Mouse (Mus musculus): Measurements from ENCODE around the gene Hist1h2br. TPM values are rescaled to one million over a fixed set of nuclear protein-coding genes. Genes with fewer than 3 reads are reported as not detected.

Hist1h2br gene
- 2.6 and 36.8 TPM in 2 replicates for polyA plus RNA-seq (2012; rRNA removed; ENCODE audit: low replicate concordance)

GRCm38 (mm10) chr13:21833461-21833860 is at the start of gene Hist1h2br, which contains the start of gene Hist1h2ap:
Hist1h2br (plus strand) TSS chr13:21833743.
Hist1h2ap (minus strand) TSS chr13:21833507.

GRCm38 (mm10) chr13:21786899-21787629 is 46.5 kb upstream of the Hist1h2br start, which contains the start of the genes Hist1h2an and Hist1h2bp:
Hist1h2an (minus strand) TSS chr13:21787218.
Hist1h2bp (plus strand) TSS chr13:21787461.

GRCm38 (mm10) chr13:21810073-21810472 is 23.5 kb upstream of the Hist1h2br start, which contains the start of the genes Hist1h2bq and Hist1h2ao:
Hist1h2bq (minus strand) TSS chr13:21810197.
Hist1h2ao (plus strand) TSS chr13:21810465.

GRCm38 (mm10) chr13:21811539-21811938 is 22.0 kb upstream of the Hist1h2br start, which contains the start of gene Hist1h4m:
Hist1h4m (plus strand) TSS chr13:21811746.

GRCm38 (mm10) chr13:21831418-21832394 is 1.8 kb upstream of the Hist1h2br start, which contains the start of gene Hist1h4n:
Hist1h4n (minus strand) TSS chr13:21832196.

Other genes starting within 250 kb of the Hist1h2br start
- not detected in 2 replicates for gene Olfr1362, start 219.7 kb upstream of the Hist1h2br start, polyA plus RNA-seq (2012; rRNA removed; ENCODE audit: low replicate concordance)
- gene Olfr11, start 191.2 kb upstream of the Hist1h2br start, polyA plus RNA-seq (2012; rRNA removed; ENCODE audit: low replicate concordance), result 0.04 TPM in 1 of 2 replicates, not detected in the other
- gene Olfr1361, start 170.4 kb upstream of the Hist1h2br start, polyA plus RNA-seq (2012; rRNA removed; ENCODE audit: low replicate concordance), result not detected in 2 replicates
- gene Olfr1360, start 156.3 kb upstream of the Hist1h2br start, polyA plus RNA-seq (2012; rRNA removed; ENCODE audit: low replicate concordance), result not detected in 2 replicates
- not detected in 2 replicates for gene Olfr1359, start 135.6 kb upstream of the Hist1h2br start, polyA plus RNA-seq (2012; rRNA removed; ENCODE audit: low replicate concordance)
- gene Hist1h2bl, start 117.6 kb upstream of the Hist1h2br start, polyA plus RNA-seq (2012; rRNA removed; ENCODE audit: low replicate concordance), result 2.6 and 3.2 TPM in 2 replicates
- gene Hist1h2ai, start 117.3 kb upstream of the Hist1h2br start, polyA plus RNA-seq (2012; rRNA removed; ENCODE audit: low replicate concordance), result 1.7 and 10.5 TPM in 2 replicates
- gene Hist1h3h, start 116.1 kb upstream of the Hist1h2br start, polyA plus RNA-seq (2012; rRNA removed; ENCODE audit: low replicate concordance), result 2.7 and 33.5 TPM in 2 replicates
- gene Hist1h2bm, start 111.7 kb upstream of the Hist1h2br start, polyA plus RNA-seq (2012; rRNA removed; ENCODE audit: low replicate concordance), result 0.42 and 2.3 TPM in 2 replicates
- gene Hist1h4j, start 98.7 kb upstream of the Hist1h2br start, polyA plus RNA-seq (2012; rRNA removed; ENCODE audit: low replicate concordance), result 0.50 and 4.8 TPM in 2 replicates
- 2.1 and 39.6 TPM in 2 replicates for gene Hist1h4k, start 83.2 kb upstream of the Hist1h2br start, polyA plus RNA-seq (2012; rRNA removed; ENCODE audit: low replicate concordance)
- gene Hist1h2ak, start 79.9 kb upstream of the Hist1h2br start, polyA plus RNA-seq (2012; rRNA removed; ENCODE audit: low replicate concordance), result 9.2 TPM in 1 of 2 replicates, not detected in the other
- 5.6 and 6.6 TPM in 2 replicates for gene Hist1h2bn, start 79.6 kb upstream of the Hist1h2br start, polyA plus RNA-seq (2012; rRNA removed; ENCODE audit: low replicate concordance)
- gene Hist1h1b, start 53.1 kb upstream of the Hist1h2br start, polyA plus RNA-seq (2012; rRNA removed; ENCODE audit: low replicate concordance), result 0.23 and 1.3 TPM in 2 replicates
- 0.97 and 14.0 TPM in 2 replicates for gene Hist1h3i, start 50.4 kb upstream of the Hist1h2br start, polyA plus RNA-seq (2012; rRNA removed; ENCODE audit: low replicate concordance)
- gene Hist1h2an, start 46.5 kb upstream of the Hist1h2br start, polyA plus RNA-seq (2012; rRNA removed; ENCODE audit: low replicate concordance), result 1.2 and 8.9 TPM in 2 replicates
- 1.2 and 1.7 TPM in 2 replicates for gene Hist1h2bp, start 46.3 kb upstream of the Hist1h2br start, polyA plus RNA-seq (2012; rRNA removed; ENCODE audit: low replicate concordance)
- gene Hist1h2bq, start 23.5 kb upstream of the Hist1h2br start, polyA plus RNA-seq (2012; rRNA removed; ENCODE audit: low replicate concordance), result 7.2 and 42.8 TPM in 2 replicates
- gene Hist1h2ao, start 23.3 kb upstream of the Hist1h2br start, polyA plus RNA-seq (2012; rRNA removed; ENCODE audit: low replicate concordance), result not detected in 2 replicates
- gene Hist1h4m, start 22.0 kb upstream of the Hist1h2br start, polyA plus RNA-seq (2012; rRNA removed; ENCODE audit: low replicate concordance), result not detected in 2 replicates
- 8.8 and 27.8 TPM in 2 replicates for gene Hist1h4n, start 1.5 kb upstream of the Hist1h2br start, polyA plus RNA-seq (2012; rRNA removed; ENCODE audit: low replicate concordance)
- gene Hist1h2ap, start 236 bp upstream of the Hist1h2br start, polyA plus RNA-seq (2012; rRNA removed; ENCODE audit: low replicate concordance), result 10.9 and 185 TPM in 2 replicates
- gene Zfp184, start 111.4 kb downstream of the Hist1h2br start, polyA plus RNA-seq (2012; rRNA removed; ENCODE audit: low replicate concordance), result 0.59 and 3.6 TPM in 2 replicates
- gene Pom121l2, start 147.5 kb downstream of the Hist1h2br start, polyA plus RNA-seq (2012; rRNA removed; ENCODE audit: low replicate concordance), result not detected in 2 replicates
- 1.0 TPM in 1 of 2 replicates, not detected in the other for gene Prss16, start 176.0 kb downstream of the Hist1h2br start, polyA plus RNA-seq (2012; rRNA removed; ENCODE audit: low replicate concordance)
- gene Hist1h2ah, start 201.8 kb downstream of the Hist1h2br start, polyA plus RNA-seq (2012; rRNA removed; ENCODE audit: low replicate concordance), result 0.80 and 14.4 TPM in 2 replicates
- gene Hist1h2bk, start 202.1 kb downstream of the Hist1h2br start, polyA plus RNA-seq (2012; rRNA removed; ENCODE audit: low replicate concordance), result 2.3 and 12.2 TPM in 2 replicates
- 11.9 and 12.9 TPM in 2 replicates for gene Hist1h4i, start 207.6 kb downstream of the Hist1h2br start, polyA plus RNA-seq (2012; rRNA removed; ENCODE audit: low replicate concordance)
- gene Hist1h2ag, start 209.2 kb downstream of the Hist1h2br start, polyA plus RNA-seq (2012; rRNA removed; ENCODE audit: low replicate concordance), result 3.7 TPM in 1 of 2 replicates, not detected in the other
- 4.6 and 8.5 TPM in 2 replicates for gene Hist1h2bj, start 209.5 kb downstream of the Hist1h2br start, polyA plus RNA-seq (2012; rRNA removed; ENCODE audit: low replicate concordance)